Mouse (Mus musculus) cerebellum, adult 18-20 months (tissue): ENCODE data around the gene Lce1g.

Experiments used
- DNase-seq, 2 experiments: peaks; one replicate each; pipeline ENCODE4 v3.0.0; 2021

The Lce1g gene

GRCm38 (mm10) chr3:92752238-92752637 is at the start of gene Lce1g:
TSS of gene Lce1g (minus strand) at chr3:92752338.
- DNase-seq, result no peak

- no peak for DNase-seq
Measured at GRCm38 (mm10) chr3:92790414-92790813, 38.3 kb upstream of the Lce1g start, which contains the start of gene Lce1j. TSS of gene Lce1j (minus strand) at chr3:92790514.

GRCm38 (mm10) chr3:92778799-92779198 is 26.7 kb upstream of the Lce1g start, which contains the start of gene Lce1i:
TSS of gene Lce1i (minus strand) at chr3:92778899.
- no peak for DNase-seq

DNA sequence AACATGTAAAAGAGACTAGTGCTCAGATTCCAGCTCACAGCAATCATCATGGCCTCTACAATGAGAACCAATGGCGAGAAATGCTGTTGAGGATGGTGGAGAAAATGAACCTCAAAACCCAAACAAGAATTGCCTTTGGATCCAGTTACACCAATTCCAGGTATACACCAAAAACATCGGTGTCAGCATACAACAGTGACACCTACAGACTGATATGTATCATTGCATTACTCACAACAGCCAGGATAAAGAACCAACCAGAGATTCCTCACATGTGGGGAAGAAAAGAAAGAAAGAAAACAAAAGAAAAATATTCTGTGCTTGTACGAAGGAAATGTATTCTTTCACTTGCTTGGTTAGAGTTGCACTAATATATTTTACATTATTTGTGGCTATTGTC is 19.4 kb upstream of the Lce1g start:
- no peak for DNase-seq

GRCm38 (mm10) chr3:92764965-92765364 is 12.8 kb upstream of the Lce1g start, which contains the start of gene Lce1h:
TSS of gene Lce1h (minus strand) at chr3:92765065.
- no peak for DNase-seq

DNA sequence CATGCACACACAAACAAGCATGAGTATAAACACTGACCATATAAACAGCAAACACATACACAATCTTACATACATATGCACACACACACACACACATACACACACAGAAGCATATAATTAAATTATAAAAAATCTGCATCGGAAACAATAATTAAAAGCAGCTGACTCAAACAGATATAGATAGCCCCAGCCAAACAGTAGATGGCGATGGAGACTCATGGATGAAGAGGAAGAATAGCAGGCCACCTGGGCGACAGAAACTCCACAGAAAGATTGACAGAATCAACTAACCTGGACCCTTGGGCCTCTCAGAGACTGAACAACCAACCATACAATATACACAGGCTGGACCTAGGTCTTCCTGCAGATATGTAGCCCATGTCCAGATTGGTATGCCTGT is 1.1 kb upstream of the Lce1g start:
- no peak for DNase-seq

DNA sequence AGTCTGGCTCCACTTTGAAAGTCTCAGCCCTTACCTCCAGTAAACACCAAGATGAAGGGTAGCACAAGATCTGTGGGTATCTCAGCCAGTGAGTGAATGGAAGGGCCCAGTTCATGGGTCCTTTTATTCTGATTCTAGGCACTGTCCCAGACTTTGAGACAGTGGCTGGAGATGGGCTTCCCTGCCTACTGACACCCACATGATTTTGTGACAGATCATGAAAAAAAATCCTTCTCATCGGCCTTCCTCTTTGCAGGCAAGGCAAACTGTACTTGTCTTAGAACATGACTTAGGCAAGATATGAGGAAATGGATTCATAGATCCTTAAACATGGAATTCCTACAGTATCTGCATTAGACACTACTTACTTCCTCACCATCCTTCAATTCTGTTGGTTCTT is 13.1 kb downstream of the Lce1g start, which contains the start of gene Gm38119:
TSS of gene Gm38119 (minus strand) at position 101 of the 400 bp plus-strand sequence.
- DNase-seq, result no peak

DNA sequence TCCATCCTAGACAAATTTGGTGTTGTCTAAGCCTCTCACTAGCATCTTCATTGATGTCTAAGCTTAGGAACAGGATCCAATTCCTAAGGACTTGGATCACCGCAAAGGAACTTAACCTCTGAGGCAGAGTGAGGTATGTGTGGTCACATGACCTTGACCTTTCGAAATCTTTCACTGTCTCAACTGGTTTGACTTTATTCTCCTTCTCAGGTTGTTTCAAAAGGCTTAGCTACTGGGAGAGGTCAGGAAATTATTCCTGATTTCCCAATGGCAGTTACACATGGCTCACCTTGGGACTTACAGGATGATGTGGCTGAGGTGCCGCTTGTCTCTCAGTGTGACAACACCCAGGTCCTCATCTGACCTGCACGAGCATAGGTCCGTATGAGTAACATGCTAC is 29.5 kb downstream of the Lce1g start:
- DNase-seq, result no peak

- DNase-seq, result no peak
Measured at GRCm38 (mm10) chr3:92720250-92720649, 31.9 kb downstream of the Lce1g start, which contains the start of gene Lce1f. TSS of gene Lce1f (minus strand) at chr3:92720350.

- DNase-seq, result no peak
Measured at GRCm38 (mm10) chr3:92715122-92715521, 37.0 kb downstream of the Lce1g start.

- DNase-seq, result no peak
Measured at GRCm38 (mm10) chr3:92708974-92709373, 43.2 kb downstream of the Lce1g start, which contains the start of gene Lce1e. TSS of gene Lce1e (minus strand) at chr3:92709074.
